Mouse (Mus musculus) adrenal gland, adult (tissue): Measurements from ENCODE around the gene AL731706.1.
A peak's percentile ranks its signal among the peaks of the same experiment; 100 is the strongest.
"Not testable (repeated sequence)": the region's sequence is repeated elsewhere in the genome, so short reads cannot be mapped to it uniquely, and the experiment has no call there.

Experiments used
- DNase-seq, 2 experiments: peaks; one replicate each; pipeline ENCODE4 v3.0.0; 2022 to 2023; ENCODE audit warnings: low spot score in 1 of 2; ENCODE audit not compliant: inconsistent age in 2 of 2

AL731706.1 gene

GRCm38 (mm10) chr2:136891068-136891950 is at the start of gene AL731706.1, which contains the start of the genes Slx4ip and Mkks:
TSS of gene AL731706.1 (minus strand) at chr2:136891389.
TSS of gene Slx4ip (plus strand) at chr2:136891218.
TSS of gene Mkks (minus strand) at chr2:136891389.
- peak; percentile 100 for DNase-seq

DNA sequence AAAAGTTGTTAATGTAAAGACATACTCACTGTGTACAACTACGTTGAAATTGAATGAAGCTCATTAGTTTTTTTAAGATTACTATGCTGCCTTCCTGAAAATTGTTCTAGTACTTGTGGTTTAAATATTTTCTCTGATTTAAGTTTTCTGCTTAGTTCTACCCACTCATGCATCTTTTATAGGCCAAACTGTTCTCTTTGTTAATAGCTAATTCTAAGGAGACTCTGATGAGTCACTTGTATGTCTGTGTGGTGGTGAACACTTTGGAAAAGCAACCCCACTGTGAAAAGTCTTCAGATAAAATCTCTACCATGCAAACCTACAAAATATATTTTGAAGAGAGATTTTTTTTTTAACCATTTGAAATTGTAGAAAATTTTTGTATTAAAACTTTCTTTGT is 47.1 kb upstream of the AL731706.1 start:
- no peak for DNase-seq

DNA sequence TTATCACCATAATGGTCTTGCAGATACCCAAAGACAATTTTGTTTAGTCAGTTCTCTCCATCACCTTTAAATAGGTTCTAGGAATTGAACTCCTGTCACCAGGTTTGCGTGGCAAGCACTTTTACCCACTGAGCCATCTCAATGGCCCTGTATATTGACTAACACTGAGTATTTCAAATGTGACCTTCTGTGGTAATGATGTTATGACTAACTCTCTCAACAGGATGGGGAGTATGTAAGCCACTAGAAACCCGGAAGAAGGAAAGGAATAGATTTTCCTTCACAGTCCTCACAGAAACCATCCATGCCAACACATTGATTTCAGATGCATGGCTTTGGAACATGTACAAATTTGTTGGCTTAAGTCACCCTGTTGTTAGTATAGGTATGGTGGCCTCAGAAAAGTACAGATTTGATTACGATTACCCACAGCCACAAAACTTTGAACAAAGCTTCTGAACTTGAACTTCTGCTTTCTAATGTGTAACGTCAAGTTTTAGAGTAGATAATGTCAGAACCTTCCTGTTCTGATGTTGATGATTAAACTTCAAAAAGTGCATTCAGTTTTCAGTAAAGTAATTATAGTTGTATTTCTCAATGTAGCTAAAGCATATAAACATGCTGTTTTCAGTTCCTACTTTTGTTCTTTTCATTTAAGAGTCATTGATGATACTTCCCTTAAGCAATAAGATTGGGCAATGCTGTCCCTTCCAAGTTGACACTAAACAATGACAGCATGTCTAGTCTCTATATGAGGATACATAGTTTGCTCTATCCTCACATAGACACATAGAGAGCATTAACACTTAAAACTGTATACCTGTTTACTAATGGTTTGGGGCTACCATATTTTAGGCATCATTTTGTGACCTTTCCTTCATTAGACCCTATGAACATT is 45.5 kb upstream of the AL731706.1 start:
- no peak for DNase-seq

GRCm38 (mm10) chr2:136921003-136921408 is 29.8 kb upstream of the AL731706.1 start:
- peak; percentile 59 to 80 for DNase-seq

- peak; percentile 9 to 47 for DNase-seq
These were observed 29.2 kb upstream of the AL731706.1 start for GRCm38 (mm10) chr2:136920257-136920993.

DNA sequence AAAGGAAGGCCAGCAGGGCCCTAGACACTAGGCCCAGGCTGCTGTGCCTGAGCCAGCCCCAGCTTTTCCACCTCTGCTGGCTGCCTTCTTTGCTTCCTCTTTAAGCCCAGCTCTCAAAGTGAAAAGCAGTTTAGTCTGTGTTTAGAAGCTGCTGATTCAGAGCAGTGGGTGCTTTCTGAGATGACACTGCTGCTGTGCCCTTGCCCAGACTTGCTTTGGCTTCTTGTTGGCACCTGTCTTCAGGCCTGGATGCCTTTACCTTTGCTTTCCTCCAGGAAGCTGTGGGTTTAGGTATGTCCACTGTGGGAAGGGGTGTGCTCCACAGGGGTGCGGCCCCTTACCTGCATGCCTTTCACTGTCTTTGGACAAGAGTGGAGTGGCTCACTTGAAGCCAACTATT is 28.2 kb upstream of the AL731706.1 start:
- DNase-seq, result no peak

GRCm38 (mm10) chr2:136914334-136914902 is 23.2 kb upstream of the AL731706.1 start:
- DNase-seq, result peak in 1 of 2 experiments; percentile 64

DNA sequence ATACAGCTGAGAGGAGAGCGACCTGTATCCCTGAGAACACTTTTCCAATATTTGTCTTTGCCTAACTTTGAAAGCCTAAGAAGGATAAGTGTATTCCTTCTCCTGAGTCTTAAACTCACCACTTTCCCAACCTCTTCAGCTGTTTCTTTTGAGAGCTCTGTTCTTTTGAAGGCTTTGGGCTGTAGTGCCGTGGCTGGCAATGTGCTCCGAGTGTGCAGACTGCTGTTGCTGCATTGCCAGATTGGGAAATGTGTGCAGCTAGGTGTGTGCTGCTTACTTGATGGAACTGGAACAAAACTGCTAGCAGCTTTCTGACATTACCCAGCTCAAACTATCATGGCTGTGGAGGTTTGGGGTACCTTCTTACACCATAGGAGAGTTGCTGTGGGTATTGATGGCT is 21.8 kb upstream of the AL731706.1 start:
- DNase-seq, result no peak

DNA sequence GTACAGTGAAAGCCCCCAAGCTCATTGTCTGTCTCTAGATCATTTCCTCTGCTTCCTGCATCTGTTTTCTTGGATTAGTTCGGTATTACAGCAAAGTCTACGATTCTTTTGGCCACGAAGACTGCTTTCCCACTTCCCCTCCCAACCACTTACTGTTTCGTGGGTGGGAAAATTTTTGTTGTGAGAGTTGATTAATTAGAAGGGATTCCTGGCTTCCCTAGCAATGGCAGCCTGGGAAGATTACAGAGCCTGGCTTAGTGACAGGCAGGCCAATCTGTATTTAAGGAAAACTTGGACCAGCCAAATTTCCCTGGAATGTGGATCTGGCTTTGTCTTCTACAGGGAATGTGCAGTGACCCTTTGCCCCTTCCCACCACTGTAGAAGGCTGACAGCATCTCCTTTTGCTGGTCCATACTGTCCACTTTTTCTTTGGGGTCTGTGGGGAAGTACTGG is 20.8 kb upstream of the AL731706.1 start:
- peak in 1 of 2 experiments; percentile 37 for DNase-seq

GRCm38 (mm10) chr2:136909298-136909697 is 18.1 kb upstream of the AL731706.1 start:
- DNase-seq, result no peak

DNA sequence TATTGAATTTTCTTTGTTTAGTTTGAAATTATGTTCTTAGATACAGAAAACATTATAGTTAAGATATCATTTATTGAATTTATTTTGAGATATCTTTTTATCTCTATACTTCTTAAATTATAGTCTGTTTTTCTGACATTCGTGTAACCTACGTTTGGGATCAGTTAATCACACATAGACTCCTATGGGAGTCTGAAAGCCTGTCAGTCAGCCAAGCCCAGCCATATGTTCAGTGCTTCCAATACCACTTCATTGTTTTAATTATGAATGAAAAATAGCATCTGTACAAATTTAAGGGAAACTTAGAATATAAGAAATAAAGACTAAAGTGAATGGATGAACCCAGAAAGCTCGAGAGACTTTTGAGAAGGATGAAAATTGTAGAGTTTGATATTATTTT is 17.4 kb upstream of the AL731706.1 start:
- no peak for DNase-seq

- no peak for DNase-seq
These were observed 4.9 kb upstream of the AL731706.1 start for GRCm38 (mm10) chr2:136896131-136896530.

- DNase-seq, result no peak
These were observed 3.3 kb upstream of the AL731706.1 start for GRCm38 (mm10) chr2:136894494-136894893.

DNA sequence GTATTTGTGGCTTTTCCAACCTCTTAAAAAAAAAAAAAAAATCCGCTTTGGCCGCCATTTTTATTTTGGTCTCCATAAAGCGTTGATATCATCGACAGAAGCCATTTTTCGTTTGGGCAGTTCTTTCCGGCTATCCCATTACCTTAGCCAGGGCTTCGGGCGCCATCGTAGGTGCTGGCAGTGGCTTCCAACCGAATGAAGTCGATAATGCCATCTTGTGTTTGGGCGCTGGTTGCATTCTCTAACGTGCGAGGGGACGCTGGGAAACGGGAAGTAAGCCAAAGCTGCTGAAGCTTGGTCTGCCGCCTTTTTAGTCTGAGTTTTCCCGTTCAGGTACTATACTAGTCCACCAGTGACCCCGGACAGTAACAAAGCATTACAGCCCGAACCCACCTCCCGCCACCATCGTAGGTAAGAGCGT is 772 bp upstream of the AL731706.1 start:
- DNase-seq, result peak; percentile 96 to 99

GRCm38 (mm10) chr2:136890716-136891067 is 497 bp downstream of the AL731706.1 start:
- not testable (repeated sequence) for DNase-seq

- peak in 1 of 2 experiments; percentile 62 for DNase-seq
These were observed 4.3 kb downstream of the AL731706.1 start for GRCm38 (mm10) chr2:136886846-136887245.

GRCm38 (mm10) chr2:136885579-136885978 is 5.6 kb downstream of the AL731706.1 start, which contains the start of gene AL731706.2:
TSS of gene AL731706.2 (minus strand) at chr2:136885679.
- DNase-seq, result no peak

- no peak for DNase-seq
These were observed 36.4 kb downstream of the AL731706.1 start for GRCm38 (mm10) chr2:136854543-136855388.

- DNase-seq, result peak in 1 of 2 experiments; percentile 38
These were observed 40.8 kb downstream of the AL731706.1 start for GRCm38 (mm10) chr2:136850366-136850765.
